Mouse (Mus musculus): ENCODE data around the gene Igf1r.

DNA sequence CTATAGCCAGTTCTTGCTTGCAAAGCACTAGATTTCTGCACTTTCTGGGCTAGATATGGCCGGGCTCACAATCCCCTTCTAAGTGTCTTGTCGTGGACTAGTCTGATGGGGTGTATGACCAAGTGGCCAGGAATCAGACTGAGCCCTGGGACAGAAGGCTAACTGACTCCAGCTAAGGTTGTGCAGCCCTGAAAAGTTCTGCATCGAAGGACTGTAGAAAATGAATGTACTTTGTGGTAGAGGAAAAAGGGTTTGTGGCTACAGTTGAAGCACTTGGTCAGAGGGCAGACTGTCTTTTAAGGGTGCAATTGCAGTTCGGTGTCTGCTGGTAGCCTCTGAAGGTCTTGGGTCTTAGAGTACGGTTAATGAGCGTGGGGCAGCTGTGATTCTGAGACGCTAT lies 326.9 kb downstream of the Igf1r start:
- TF ChIP-seq CTCF (IDR thresholded peaks at IDR 0.05): no peak
- no peak for TF ChIP-seq EP300 (IDR thresholded peaks at IDR 0.05)
